Mouse (Mus musculus) bone marrow, adult 2 months (tissue): ENCODE data around the gene Myo18a. TPM values are rescaled to one million over a fixed set of nuclear protein-coding genes. Genes with fewer than 3 reads are reported as not detected.

Source experiments
- H3K27ac ChIP-seq: fragments of 200-500 bp; 2 replicates; pipeline ENCODE4 v1.5.1; 2012; ENCODE audit warnings: low read depth, mild to moderate bottlenecking, control low read depth, inconsistent platforms, low read length; ENCODE audit not compliant: control insufficient read depth, poor library complexity, insufficient read depth
- H3K4me1 ChIP-seq: fragments of 200-500 bp; 2 replicates; pipeline ENCODE4 v1.6.1; 2011; ENCODE audit warnings: low read length; ENCODE audit not compliant: control insufficient read depth, insufficient read depth
- H3K4me3 ChIP-seq: fragments of 200-500 bp; replicated peaks from 2 replicates; pipeline ENCODE3; 2011; ENCODE audit warnings: mild to moderate bottlenecking, low read depth, low read length, control low read depth; ENCODE audit not compliant: control insufficient read depth
- CTCF ChIP-seq: fragments of 200-500 bp; IDR thresholded peaks from 2 replicates; pipeline ENCODE4 v1.5.1; 2011; ENCODE audit warnings: low read length, control low read depth; ENCODE audit not compliant: control insufficient read depth, insufficient read depth
- POLR2A ChIP-seq: fragments of 200-500 bp; IDR thresholded peaks from 2 replicates; pipeline ENCODE4 v1.6.1; 2011; ENCODE audit warnings: low read depth, mild to moderate bottlenecking, control low read depth, low read length, borderline replicate concordance; ENCODE audit not compliant: control insufficient read depth
- WGBS: fragments of 180-500 bp; shearing (Covaris S2); methylation state at CpG from one replicate; pipeline ENCODE4 v1.1.7; 2018; 5-methylcytosine and 5-hydroxymethylcytosine counted together
- polyA plus RNA-seq: library from polyadenylated mRNA; stranded (reverse); fragments of >200 nt; gene quantifications from 2 replicates; pipeline ENCODE4 v1.2.4, GENCODE M21; 2011; ENCODE audit warnings: low replicate concordance; ENCODE audit not compliant: missing spikeins, insufficient read depth, insufficient read length

The Myo18a gene
- polyA plus RNA-seq, 1 experiment = 74.6 TPM

DNA sequence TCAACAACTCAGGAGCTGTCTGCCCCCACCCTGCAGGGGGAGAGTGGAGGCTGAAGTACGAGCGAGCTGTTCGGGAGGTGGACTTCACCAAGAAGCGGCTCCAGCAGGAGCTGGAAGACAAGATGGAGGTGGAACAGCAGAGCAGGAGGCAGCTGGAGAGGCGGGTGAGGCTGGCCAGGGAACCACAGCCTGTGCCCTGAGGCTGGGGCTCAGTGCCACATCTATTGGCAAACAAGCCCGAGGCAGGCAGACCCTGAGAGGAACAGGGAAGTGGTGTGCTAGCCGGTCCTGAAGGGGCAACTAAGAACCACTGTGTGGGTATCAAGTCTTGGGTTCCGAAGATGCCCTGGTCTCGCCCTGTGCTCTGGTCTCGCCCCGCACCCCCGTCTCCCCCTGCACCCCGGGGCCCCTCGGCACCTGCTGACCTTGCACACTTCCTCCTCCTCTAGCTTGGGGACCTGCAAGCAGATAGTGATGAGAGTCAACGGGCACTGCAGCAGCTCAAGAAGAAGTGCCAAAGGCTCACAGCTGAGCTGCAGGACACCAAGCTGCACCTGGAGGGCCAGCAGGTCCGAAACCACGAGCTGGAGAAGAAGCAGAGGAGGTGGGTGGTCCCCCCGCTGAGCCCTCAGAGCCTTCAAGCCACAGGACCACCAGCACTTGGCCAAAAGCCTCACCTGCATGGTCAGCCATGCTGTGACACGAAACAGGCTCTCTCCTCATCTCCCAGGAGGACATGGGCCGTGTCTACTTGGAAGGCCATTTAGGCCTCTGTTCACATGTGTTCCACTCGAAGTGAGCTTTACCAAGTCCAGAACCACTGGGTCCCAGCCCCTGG lies 80.2 kb downstream of the Myo18a start:
- 86% methylated on average over 21 of the region's 21 CpGs for WGBS
- Histone ChIP-seq H3K27ac (no peak overlapping the region), H3K4me3 (no peak overlapping the region), H3K4me1 (no peaks in the 10 kb centered on the region)
- no peak for TF ChIP-seq CTCF
- no peak for TF ChIP-seq POLR2A

DNA sequence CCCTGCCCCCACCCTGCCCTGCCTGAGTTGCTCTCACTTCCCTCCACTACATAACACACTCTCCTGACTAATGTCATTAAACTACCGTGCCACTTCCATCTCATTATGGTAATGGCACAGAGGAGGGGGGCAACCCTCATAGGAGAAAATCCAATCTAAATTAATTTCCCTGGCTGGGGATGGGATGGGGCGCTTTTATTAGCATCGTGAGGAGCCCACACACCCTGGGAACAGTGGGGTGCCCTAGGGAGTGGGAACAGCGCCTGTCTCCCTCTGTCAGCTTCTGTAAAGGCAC lies 80.8 kb downstream of the Myo18a start:
- no peak for TF ChIP-seq CTCF
- no peak for TF ChIP-seq POLR2A
- H3K4me1 ChIP-seq = no peaks in the 10 kb centered on the region
- no peak overlapping the region for H3K4me3 ChIP-seq
- WGBS = 87% methylated on average over 4 of the region's 4 CpGs
- no peak overlapping the region for H3K27ac ChIP-seq

DNA sequence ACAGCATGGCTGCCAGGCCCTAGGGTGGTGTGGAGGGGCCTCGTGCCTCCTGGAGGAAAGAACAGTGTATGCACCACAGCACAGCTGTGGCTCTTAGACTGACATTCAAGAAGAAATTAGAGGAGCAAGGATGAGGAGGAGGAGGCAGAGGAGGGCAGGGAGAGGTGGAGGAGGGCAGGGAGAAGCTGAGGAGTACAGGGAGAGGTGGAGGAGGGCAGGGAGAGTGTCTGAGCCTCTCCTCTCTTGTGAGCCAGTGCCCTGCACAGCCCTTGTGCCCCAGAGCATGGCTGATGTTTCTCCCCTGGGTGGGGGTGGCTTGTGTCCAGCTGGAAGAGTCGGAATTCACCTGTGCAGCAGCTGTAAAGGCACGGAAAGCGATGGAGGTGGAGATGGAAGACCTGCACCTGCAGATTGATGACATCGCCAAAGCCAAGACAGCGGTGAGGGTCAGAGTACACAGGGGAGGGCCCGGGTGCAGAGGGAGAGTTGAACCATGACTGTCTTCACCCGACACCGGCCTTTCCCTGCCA lies 84.6 kb downstream of the Myo18a start:
- Histone ChIP-seq H3K4me3 (no peak overlapping the region), H3K4me1 (no peaks in the 10 kb centered on the region), H3K27ac (no peak overlapping the region)
- TF ChIP-seq POLR2A (no peak), CTCF (no peak)
- WGBS = 84% methylated on average over 9 of the region's 9 CpGs

DNA sequence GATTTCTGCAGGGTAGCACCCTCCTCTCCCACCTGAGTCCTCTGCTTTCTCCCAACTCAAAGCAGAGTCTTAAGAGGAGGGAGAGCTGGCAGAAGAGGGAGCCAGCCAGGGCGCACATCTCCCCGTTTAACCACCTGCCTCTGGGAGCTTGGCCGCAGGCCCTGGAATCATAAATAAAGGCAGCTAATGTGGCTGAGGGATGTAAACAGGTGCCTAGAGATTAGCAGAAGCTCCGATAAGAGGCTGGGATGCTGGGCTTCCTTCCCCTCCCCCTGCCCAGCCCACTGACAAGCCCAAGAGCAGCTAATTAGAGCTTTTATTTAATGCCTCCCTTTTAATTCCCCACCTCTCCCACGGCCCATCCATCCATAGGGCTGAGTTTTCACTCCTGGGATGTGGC lies 85.1 kb downstream of the Myo18a start:
- no peaks in the 10 kb centered on the region for H3K4me1 ChIP-seq
- no peak overlapping the region for H3K4me3 ChIP-seq
- no peak overlapping the region for H3K27ac ChIP-seq
- TF ChIP-seq POLR2A (no peak), CTCF (no peak)
- WGBS = 85% methylated on average over 5 of the region's 5 CpGs

DNA sequence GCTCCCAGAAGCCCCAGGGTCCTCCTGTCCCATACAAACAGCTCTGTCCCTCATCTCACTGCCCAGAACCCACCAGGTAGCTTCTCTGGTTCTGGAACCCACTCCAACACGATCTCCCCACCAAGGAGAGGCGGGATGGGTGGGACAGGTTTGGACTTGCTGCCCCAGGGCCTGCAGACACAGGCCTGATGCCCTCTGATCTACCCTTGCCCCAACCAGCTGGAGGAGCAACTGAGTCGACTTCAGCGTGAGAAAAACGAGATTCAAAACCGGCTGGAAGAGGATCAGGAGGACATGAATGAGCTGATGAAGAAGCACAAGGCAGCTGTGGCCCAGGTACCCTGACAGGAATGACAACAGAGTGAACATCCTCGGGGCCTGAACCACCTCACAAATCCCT lies 86.1 kb downstream of the Myo18a start:
- no peak overlapping the region for H3K4me3 ChIP-seq
- no peak overlapping the region for H3K27ac ChIP-seq
- WGBS = 80% methylated on average over 7 of the region's 7 CpGs
- TF ChIP-seq CTCF = no peak
- TF ChIP-seq POLR2A = no peak
- H3K4me1 ChIP-seq = no peaks in the 10 kb centered on the region

DNA sequence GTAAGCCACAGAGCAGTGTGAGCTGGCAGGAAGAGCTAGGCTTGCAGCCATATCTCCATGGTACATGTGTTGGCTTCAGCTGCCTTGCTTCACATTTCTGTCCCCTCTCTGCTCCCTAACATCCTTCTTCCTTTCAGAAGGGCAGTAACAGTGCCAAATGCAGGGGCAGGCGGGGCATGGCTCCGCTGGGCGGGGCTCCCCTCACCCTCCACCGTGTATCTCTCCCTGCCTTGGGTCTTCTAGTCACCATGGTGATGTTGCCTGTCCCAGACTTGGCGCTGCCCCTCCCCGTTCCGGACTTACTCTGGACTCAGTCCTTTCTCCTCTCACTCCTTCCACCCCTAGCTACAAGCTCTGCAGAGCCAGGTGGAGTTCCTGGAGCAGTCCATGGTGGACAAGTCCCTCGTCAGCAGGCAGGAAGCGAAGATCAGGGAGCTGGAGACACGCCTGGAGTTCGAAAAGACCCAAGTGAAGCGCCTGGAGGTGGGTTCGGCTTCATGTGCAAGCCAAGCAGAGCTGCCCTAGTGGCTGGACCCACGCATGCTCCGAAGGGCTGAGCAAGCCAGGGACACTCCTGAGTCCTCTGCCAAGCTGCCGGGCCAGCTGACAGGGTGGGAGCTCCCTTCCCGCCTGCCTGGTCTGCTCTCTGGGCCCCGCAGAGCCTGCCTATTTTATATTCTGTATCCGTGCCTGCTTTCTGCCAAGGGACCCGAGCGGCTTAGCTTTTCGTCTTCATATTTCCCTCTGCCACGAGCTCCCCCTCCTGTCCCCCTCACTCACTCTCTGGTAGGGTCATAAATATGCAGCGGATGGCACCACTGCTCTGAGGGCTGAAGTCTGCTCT lies 87.6 kb downstream of the Myo18a start:
- no peak for TF ChIP-seq POLR2A
- no peak for TF ChIP-seq CTCF
- H3K4me3 ChIP-seq = no peak overlapping the region

DNA sequence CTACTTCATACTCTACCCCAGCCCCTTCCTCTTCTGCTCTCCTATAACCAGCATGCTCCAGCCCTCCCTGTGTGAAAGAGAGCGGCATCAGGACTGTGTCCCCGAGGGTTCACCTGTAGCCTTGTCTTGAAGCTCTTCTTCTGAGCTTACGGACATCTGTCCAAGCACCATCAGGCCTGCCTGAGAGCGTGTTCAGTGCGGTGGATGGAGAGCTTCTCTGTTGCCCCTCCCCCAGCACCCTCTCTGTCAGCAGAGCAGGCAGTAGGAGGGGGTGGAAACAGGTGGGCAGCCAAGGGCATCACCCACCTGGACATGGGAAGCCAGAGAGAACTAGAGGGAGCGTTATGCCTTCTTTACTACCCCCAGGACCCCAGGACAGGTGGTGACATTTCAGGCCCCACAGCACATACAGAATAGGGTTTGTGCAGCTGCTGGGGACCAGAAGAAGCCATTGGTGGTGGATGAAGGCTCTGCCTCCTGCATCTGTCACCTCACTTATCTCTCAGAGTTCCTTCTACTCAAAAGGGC lies 88.5 kb downstream of the Myo18a start:
- 88% methylated on average over 6 of the region's 6 CpGs for WGBS

More for the DNA sequence above, 87.6 kb downstream of the Myo18a start:
- Histone ChIP-seq H3K27ac (no peak overlapping the region), H3K4me1 (no peaks in the 10 kb centered on the region)
- WGBS = 88% methylated on average over 24 of the region's 24 CpGs

DNA sequence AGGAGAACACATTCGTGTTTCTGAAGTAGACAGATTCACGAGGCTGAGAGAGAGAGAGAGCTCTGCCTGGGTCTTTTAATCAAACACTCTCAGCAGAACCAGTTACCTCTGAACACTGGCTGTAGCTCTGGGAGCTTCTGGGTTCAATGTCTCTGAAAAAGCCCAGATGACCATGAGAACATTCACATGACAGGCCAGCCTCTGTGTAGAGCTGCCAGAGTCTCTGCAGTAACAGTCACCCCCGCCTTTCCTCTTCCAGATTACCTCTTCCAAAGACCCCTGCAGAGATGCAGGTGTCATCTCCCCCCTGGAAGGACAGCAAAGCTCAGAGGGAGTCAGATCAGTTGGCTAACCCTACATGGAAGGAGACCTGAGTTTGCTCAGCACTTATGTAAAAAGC lies 89.1 kb downstream of the Myo18a start:
- no peaks in the 10 kb centered on the region for H3K4me1 ChIP-seq
- no peak overlapping the region for H3K4me3 ChIP-seq
- WGBS = 71% methylated on average over 3 of the region's 3 CpGs

More for the DNA sequence above, 88.5 kb downstream of the Myo18a start:
- TF ChIP-seq POLR2A = no peak
- TF ChIP-seq CTCF = no peak
- no peaks in the 10 kb centered on the region for H3K4me1 ChIP-seq
- no peak overlapping the region for H3K27ac ChIP-seq
- H3K4me3 ChIP-seq = no peak overlapping the region

More for the DNA sequence above, 89.1 kb downstream of the Myo18a start:
- H3K27ac ChIP-seq = no peak overlapping the region
- TF ChIP-seq POLR2A (no peak), CTCF (no peak)
